Mouse (Mus musculus) lung, postnatal 36 days (tissue): ENCODE data around the gene Ing3.
A peak's percentile ranks its signal among the peaks of the same experiment; 100 is the strongest.

Source experiments
- DNase-seq: peaks from one replicate; pipeline ENCODE4 v3.0.0; 2022; ENCODE audit warnings: mixed read lengths

The Ing3 gene

DNA sequence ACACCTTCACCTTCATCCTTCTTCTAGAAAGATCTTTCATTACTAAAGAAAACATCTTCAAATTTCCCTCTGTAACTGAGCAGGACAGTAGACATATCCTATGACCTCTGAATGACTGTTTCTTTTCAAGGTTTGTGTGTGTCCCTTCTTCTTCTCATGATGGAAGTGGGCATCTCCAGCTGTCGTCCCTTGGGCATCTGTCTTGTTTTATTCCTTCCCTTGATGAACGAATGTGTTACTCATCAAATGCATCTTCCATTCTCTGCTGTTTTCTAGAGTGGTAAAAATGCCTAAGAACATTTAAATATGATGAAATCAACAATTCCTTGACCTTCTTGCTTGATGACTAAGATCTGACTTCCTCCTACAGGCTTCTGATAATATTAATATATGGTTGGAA is 43.7 kb downstream of the Ing3 start:
- no peak for DNase-seq

DNA sequence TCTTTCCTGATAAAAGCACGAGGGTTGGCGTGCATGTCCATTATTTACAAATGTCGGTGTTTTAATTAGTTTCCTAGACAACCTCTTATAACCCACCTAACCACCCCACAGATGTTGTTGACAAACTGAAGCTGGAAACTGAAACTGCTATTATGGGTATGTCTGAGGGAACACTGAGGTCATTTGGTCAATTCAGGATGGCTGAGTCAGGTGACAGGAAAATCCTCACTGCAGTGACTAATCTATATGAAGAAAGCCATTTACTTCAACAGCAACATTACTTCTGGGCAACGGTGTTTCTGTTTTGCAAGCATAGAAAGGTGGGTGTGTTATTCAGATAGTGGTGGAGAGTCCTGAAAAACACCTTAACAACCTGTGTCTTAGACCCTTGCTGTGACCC is 48.8 kb downstream of the Ing3 start:
- DNase-seq = no peak

DNA sequence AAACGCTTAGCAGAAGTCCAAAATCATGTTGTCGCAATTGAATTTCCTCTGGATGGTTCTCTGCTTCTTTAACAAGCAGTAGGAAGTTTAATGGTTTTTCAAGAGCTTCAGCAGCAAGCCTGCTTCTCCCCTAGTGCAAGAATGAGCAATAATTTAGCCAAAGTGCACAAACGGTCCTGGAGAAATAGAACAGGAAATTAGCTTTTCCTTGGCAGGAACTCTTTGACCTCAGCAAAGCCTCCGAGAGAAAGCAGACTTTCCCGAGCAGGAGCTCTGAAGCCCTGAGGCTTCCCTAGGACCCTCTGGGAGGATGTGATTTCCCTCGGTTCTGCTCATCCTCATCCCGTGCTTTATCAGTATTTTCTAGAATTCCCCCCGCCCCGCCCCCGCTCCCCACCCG is 49.7 kb downstream of the Ing3 start:
- no peak for DNase-seq

DNA sequence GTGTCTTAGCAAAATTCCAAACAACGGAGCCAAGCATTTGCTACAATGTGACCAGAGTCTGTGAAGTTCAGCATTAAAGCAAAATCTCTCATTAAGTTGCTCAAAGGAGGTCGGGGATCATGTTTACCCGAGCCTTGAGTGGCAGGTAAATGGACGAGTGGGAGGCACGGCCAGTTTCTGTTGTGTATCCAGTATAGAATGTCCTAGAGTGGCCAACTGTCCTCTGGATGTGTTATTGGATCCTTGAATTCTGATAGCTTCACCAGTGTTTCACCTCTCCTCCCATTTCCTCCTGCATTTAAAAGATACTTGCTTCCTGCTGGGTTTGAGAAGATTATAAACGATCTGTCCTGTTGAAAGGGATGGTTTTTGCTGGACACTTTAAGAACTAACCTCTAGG is 50.7 kb downstream of the Ing3 start:
- DNase-seq = no peak

DNA sequence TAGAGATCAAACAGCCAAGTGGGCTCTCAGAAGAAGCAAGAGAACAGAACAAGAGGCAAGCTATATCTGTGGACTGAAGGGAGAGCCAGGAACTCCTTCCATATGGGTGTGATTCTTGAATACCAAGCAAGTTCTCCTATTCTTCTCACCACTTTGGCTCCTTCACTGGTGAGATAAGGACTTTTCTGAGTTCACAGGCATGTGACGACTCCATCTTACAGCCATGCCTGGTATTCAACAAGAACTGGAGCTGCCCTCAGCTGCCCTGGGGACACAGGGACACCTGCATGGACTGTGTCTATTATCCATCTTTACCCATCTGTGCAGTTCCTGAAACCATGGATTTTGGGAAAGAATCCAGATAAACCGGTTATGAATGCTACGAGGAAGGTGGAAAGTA is 51.5 kb downstream of the Ing3 start:
- DNase-seq = peak; percentile 50

DNA sequence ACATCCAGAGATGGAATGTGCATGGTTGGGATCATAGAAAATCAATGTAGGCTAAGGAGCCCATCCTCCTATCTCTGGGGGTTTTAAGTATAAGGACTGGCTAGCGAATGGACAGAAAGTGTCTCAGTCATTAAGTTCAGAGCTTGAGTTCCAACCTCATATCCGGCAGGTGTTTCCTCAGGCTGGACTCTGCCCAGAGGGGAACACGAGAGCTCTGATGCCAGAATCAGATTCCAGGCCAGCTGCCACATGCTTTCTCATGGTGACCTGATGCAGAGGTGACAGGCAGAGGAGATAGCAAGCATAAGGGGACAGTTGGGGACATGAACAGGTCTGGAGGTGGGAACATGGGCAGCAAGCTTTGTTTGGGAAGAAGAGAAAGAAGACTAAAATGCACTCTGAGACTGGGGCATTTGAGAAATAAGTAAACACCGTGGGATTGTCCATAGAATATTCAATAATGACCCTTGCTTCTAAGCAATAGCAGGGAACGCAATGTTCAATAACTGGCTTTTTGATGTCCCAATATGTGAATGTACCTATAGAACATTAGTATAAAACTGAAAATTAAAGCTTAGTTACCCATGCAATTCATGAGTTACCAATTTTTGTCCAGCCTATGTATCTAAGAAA is 52.0 kb downstream of the Ing3 start:
- DNase-seq = peak; percentile 35

DNA sequence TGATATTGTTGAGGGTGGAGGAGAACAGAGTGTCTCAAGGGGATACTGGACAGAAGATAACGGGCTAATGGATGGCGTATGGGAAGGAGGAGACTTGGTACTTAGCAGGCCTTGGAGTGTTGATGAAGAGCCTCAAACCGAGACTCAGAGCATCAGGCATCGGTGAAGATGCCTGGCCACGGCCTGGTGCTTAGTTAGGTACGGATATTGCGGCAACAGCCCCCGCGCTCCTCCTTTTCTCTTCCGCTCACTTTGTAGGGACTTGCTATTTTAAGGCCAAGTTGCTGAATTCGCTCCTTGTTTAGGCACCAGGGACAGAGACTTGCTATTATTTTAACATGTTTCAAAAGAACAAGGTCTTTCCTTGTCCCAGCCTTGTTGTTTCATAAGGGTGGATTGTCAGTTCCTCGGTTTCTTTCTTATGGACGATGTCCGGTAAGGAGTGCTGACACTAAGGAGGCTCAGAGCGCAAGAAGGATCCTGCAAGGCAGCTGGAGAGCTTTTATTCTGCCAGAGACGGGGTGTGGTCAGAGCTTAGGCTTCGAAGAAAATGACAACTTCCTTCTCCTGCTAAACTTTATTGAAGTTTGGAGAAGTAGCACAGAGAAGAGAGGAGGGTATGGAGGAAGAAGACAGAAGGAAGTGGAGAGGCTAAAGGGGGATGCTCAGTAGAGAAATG is 53.3 kb downstream of the Ing3 start:
- peak; percentile 36 for DNase-seq

DNA sequence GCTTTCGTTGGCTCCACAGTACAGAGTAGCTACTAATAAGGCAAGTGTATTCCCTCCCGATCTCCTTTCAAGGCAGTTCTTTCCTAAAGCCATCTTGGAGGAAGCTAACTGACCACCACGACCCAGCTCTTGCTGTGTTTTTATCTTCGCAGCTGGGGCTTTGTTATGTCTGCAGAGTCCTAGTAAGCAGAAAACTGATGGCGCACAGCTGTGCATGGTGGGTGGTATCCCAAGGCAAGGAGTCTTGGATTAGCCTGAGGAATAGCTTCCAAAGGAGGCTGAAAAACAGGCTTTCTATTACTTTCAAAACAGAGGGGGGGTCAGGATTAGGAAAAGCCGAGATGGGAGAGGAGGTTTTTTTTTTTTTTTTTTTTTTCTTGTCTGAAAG is 53.8 kb downstream of the Ing3 start:
- peak; percentile 70 for DNase-seq

DNA sequence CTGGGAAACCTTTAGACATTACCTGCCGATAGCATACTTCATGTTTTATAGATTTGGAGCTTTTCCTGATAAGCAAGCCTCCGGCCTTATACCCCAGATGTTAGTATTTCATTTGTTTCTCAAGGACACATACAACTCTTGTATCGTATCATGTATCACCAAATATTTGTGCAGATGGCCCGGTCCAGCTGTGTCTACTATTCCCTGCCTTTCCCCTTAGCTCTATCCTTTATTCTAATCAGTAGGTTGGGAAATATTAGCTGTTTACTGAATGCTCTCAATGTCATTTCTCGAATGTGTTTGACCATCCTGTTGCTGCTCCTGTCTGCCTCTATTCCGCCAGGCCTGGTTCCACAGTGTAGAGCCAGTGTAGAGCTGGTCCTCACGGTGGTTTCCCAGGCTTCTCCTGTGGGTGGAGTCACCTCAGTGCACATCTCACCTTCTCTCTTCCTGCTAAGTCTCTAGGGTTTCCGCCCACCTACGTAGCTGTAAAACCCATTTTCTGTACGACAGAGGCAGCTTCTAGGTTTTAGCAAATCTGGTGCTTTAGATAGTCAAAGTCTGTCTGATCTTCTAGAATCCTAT is 54.7 kb downstream of the Ing3 start:
- DNase-seq = no peak

DNA sequence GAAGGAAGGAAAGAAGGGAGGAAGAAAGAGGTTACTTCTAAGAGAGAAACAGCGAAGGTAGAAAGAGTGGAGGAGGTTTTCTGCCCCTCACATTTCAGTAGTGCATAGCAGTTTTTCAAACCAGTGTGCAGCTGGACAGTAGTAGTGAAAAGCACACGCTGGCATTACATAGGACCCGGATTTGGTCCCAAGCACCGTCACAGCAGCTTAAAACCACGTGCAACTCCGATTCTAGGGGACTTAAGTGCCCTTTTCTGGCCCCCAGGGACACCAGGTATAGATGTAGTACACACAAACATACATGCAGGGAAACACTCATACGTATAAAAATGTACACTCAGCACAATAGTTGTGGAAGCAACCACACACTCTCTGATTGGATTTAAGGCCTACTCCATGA is 59.0 kb downstream of the Ing3 start:
- DNase-seq = no peak

DNA sequence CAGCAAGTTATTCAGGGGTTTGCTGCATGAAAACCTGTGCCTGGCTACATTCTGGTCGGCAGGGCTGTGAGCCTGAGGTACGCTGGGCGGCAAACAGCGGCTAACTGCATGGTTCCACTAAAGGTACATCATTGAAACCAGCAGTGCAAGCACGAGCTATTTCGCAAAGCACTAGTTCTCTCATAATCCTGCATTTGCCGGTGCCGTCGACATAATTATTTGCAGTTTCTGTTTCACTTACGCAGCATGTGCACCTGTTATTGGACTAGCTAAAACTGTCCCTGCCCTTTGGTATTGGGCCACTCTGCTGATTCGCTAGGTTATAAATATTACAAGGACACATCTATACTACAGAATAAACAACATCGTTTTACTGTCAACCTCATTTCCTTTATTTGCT is 60.9 kb downstream of the Ing3 start:
- DNase-seq = peak; percentile 46

DNA sequence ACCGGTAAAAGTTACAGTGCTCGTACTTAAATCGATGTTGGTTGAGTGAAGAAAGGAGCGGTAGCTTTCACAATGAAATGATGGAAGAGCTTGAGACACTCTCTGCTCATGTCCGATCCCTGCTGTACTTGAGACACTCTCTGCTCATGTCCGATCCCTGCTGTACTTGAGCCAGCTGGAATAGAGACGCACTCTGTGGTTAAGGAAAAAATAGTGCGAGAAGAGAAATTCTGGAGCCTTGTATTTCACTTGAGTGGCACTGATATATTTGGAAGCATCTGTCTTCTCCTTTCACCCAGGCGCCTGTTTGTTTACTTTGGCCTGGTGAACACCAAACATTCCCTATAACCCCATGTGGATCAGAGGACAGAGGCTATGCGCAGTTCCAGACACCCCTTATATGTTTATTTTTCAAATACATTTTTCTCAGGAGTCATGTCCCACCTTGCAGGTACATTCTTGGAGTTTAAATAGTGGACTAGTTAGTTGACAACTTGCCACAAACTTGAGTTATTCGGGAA is 61.5 kb downstream of the Ing3 start:
- DNase-seq = peak; percentile 52

DNA sequence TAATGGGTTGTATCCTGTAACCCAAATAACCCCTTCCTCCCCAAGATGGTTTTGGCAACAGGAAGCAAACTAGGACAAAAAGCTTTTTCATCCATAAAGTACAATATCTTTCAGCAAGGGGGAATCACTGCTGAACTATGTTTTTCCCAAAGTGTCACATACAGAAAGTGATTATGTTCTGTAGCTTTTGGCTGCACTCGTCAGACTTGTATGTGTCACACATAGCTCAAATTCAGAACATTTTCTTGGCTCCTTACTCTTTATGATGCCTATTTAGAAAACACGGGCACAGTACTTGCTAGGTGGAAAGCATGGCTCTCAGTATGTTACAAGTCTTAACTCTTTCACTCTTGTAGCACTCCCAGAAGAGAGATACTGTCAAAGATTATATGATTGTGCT is 62.2 kb downstream of the Ing3 start:
- DNase-seq = no peak

DNA sequence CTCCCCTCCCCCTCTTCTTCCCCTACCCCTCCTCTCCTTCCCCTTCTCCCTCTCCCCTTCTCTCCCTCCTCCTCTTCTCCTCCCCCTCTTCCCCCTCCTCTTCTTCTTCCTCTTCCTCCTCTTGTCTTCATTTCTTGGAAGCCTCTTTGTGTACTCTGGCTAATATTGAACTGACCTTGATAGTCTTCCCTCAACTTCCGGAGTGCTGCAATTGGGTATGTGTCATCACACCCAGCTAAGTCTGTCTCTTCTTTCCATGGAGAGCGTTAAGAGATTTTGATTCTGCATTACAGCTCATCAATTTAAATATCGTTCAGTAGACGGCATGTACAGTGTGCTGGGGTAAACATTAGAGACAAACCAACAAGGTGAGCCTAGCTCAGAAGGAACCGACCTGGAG is 62.7 kb downstream of the Ing3 start:
- no peak for DNase-seq

DNA sequence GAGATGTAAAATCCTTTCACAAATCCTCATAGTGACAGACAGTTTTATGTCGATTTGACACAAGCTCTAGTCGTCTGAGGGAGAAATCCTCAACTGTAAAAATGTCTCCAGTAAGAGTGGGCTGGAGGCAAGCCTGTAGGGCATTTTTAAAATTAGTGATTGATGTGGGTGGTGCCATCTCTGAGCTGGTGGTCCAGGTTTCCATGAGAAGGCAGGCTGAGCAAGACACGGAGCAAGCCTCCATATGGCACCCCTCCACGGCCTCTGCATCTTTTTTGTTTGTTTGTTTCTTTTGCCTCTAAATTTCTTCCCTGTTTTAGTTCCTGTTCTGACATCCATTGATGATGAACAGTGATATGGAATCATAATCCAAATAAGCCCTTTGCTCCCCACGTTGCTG is 63.1 kb downstream of the Ing3 start:
- DNase-seq = no peak

DNA sequence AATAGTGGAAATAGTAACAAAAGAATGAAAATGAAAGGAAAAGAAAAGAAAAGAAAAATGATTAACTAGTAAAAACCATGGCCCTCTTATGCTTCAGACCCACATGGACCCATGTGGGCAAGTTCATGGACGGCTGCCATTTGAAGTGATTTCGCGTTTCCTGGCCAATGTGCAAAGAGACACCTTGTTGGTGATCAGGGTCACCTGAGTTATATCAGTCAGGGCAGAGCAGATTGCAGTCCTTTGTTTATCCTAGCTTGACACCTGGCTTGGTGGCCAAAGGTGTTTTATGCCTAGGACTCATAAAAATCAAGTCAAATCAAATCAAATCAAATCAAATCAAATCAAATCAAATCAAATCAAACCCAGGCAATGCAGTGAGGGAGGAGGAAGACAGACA is 64.0 kb downstream of the Ing3 start:
- no peak for DNase-seq

DNA sequence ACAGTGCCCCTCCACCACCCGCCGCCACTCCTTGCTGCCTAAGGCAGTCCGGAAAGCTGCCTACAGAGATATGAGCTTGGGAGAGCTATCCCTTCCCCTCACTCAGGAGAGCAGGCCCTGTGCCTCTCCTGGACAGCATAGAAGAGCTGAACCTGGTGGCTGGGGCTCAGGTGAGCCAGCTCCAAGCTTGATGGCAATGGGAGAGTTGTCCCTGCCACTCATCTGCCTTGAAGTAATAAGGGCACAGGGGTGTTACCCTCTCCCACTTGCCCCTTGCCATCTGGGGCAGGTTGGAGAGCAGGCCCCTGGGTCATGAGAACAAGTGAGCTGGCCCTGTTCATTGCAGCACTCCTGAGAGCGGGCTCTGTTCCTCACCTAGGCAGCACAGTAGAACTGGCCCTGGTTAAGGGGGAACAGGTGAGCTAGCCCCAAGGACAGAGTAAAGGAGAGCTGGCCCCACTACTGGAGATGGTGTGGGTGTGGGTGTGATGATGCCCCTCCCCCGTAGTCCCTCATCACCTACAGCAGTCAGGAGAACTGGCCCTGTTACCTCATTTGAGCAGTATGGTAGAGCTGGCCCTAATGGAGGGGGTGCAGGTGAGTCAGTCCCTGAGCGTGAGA is 65.0 kb downstream of the Ing3 start:
- DNase-seq = no peak

DNA sequence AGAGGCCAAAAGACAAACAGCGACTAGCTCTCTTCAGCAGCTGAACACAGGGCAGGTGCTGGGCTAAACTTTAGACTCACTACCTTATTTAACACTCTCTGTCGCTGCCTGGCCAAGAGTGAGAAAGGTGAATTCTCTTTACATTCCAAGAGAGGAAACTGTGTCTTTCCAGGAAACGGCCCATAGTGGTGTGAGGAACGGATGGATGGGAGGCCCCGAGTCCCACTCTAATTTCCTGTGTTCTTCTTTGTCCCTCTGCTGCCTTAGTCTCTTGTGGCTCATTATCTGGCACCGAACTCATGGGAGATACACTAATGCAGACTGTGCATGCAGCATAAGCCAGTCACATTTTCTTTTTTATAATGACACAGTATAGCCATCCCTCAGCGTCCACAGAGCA is 68.3 kb downstream of the Ing3 start:
- DNase-seq = no peak

DNA sequence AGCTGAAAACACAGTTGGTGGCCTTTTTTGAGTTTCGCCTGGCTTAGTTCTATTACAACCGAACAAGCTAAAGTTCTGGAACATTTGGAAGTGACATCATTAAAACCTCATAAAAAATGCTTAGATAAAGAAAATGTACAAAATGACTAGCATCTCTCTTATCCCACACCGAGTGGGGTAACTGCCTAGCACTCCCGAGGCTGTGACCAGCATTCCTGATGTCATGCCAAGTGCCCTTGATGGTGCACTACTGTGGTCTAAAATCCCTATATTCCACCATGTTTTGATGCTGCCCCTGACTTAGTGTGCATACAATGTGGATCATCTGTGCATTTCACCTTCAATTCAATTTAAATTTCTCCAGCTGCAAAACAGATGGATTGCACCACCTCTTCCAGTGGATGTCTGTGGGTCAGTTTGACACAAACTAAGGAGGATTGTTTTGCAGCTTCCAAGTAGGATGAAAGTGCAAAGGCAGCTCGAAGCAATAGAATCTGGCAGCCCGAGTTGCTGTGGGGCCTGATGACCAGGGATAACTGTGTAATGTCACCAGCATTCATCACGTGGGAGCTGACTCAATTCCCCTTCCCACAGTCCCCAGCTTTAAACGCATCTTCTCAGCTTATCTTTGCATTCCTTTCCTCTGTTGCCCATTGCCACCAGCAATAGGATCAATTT is 69.5 kb downstream of the Ing3 start:
- DNase-seq = no peak

DNA sequence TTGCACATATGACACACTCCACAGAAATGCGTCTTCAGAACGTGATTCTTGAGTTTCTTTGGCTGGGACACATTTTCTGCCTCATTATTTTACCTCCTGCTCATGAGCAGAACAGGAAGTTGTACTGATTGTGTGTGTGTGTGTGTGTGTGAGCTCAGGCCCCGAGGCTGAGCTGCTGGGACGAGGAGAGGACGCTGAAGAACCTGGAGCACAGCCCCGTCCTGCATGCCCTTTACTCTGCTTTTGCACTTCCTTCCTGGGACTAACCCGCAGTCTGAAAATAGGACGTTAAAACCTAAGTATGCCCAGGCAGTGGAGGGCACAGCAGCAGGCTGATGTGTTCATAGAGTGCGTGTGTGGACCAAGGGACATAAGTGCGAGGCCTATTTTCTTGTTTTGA is 70.3 kb downstream of the Ing3 start:
- no peak for DNase-seq

DNA sequence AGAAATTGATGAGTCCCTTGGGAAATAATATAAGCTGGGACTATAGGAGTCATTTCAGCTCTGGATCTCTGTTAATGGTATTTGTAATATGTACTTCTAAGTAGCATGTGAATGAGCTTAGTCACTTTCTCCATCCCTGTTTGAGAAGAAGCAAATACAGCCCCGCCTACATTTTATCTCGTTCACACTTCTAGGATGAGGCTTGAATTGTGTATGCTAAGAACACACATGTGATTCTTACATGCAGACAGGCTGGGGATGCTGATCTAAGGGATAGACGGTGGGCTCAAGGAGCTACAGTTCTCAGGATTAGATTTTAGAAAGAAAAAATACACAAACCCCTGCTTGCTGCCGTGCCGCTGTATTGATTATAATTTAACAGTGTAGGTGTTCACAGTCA is 71.3 kb downstream of the Ing3 start:
- DNase-seq = no peak

DNA sequence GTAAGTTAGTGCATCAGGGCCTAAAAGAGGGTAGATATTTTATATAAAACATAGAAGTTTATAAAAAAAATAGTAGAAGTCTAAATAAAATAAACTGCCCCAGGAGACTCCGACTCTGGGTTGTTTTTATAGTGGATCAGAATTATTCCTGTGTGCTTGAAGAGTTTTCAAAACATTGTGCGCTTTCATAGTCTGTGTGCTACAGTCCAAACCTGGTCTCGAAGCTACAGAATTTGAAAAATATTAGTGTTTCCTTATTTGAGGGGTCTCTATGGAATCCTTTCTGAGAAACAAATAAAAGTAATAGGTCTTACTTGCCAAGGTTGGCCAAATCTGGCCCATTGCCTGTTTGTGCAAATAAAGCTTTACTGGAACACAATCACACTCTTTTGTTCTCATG is 71.9 kb downstream of the Ing3 start:
- no peak for DNase-seq

DNA sequence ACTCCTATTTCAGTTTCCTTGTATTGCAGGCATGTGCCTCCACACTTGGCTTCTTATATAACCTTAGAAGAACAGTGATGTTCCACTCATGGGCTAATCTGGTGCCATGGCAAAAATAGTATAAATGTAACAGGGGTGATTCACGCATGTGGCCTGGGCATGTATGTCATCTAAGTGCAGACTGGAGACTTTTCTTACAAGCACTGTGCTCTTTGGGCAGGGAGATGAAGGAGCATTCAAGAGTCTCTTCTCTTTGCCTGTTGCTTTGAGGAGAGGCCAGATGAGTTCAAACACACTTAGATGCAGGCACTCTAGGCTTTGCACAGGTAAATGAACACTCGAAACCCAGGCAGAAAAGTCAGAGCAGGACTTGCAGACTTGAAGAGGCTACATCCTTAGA is 74.8 kb downstream of the Ing3 start:
- DNase-seq = no peak
